16 mouse cellular contexts compared by ENCODE assay signal in genomic region chr10:19397396-19397795, GRCm38 (mm10). TPM values are rescaled to one million over a fixed set of nuclear protein-coding genes. Genes with fewer than 3 reads are reported as not detected.
DNase-seq lines count a peak whose midpoint lies in the region; ATAC-seq lines count a peak whose summit lies in the region.
"Had no signal": no experiment of that assay in that cellular context is flagged by ENCODE, and none has a peak within 500 bp of the region (broad histone marks: within the 10 kb centered on the region; RNA-seq: fewer than 3 reads in every experiment).

No protein-coding gene starts in this region.

- 73% methylated on average over 12 of the region's 12 CpGs for WGBS in forebrain, embryonic 13.5 days
- whole genome bisulfite sequencing in forebrain, embryonic 11.5 days = 83% methylated on average over 12 of the region's 12 CpGs
- WGBS in liver, embryonic 12.5 days (ENCODE audit: insufficient replicate concordance) = 37% methylated on average over 12 of the region's 12 CpGs
- whole genome bisulfite sequencing in midbrain, embryonic 15.5 days = 39% methylated on average over 12 of the region's 12 CpGs

- no peak overlapping the region for H3K9ac ChIP-seq in forebrain, embryonic 13.5 days
- H3K9ac ChIP-seq in forebrain, embryonic 11.5 days (ENCODE audit: low read length) = no peak overlapping the region
- no peak overlapping the region for H3K9ac ChIP-seq in liver, embryonic 12.5 days
- H3K9ac ChIP-seq in midbrain, embryonic 15.5 days = no peak overlapping the region
- H3K9ac ChIP-seq: heart, embryonic 13.5 days had no signal

- H3K4me2 ChIP-seq in forebrain, embryonic 13.5 days = peak overlapping the region; percentile 44
- no peak overlapping the region for H3K4me2 ChIP-seq in forebrain, embryonic 11.5 days (ENCODE audit: low read depth, low read length, severe bottlenecking)
- H3K4me2 ChIP-seq in liver, embryonic 12.5 days = peak overlapping the region; percentile 21; the same call in 1 of the 2 replicates
- peak overlapping the region; percentile 39 for H3K4me2 ChIP-seq in midbrain, embryonic 15.5 days
- H3K4me2 ChIP-seq: heart, embryonic 13.5 days had no signal

- H3K4me3 ChIP-seq in forebrain, embryonic 13.5 days = no peak overlapping the region
- H3K4me3 ChIP-seq in forebrain, embryonic 11.5 days (ENCODE audit: low read depth, low read length) = no peak overlapping the region
- H3K4me3 ChIP-seq in liver, embryonic 12.5 days = no peak overlapping the region
- 0 out of 2 replicates have a peak overlapping the region, but pooled peaks have one; percentile 2 for H3K4me3 ChIP-seq in midbrain, embryonic 15.5 days
- H3K4me3 ChIP-seq: heart, embryonic 13.5 days had no signal

- 0 out of 2 replicates have a peak overlapping the region, but pooled peaks have one; percentile 60 for H3K27ac ChIP-seq in forebrain, embryonic 13.5 days
- no peak overlapping the region for H3K27ac ChIP-seq in forebrain, embryonic 11.5 days (ENCODE audit: low read depth, low read length)
- no peak overlapping the region for H3K27ac ChIP-seq in liver, embryonic 12.5 days
- H3K27ac ChIP-seq in midbrain, embryonic 15.5 days = no peak overlapping the region
- H3K27ac ChIP-seq: heart, embryonic 13.5 days; macrophage had no signal

- no peak for DNase-seq in forebrain, embryonic 11.5 days (ENCODE audit: low spot score)
- DNase-seq in frontal cortex, adult 2 months (ENCODE audit: extremely low spot score in 1 of 2, low spot score in 1 of 2) = no peak
- DNase-seq in adrenal gland, adult 2 months = no peak
- DNase-seq in layer of hippocampus, postnatal 14 days (ENCODE audit: low spot score in 2 of 2) = no peak
- DNase-seq: adrenal gland, adult 8-10 months; gastrocnemius, postnatal 36 days had no signal

- H3K4me1 ChIP-seq in forebrain, embryonic 13.5 days = peaks cover 31% of the 10 kb centered on the region
- H3K4me1 ChIP-seq in forebrain, embryonic 11.5 days (replicated peaks; ENCODE audit: control insufficient read depth, insufficient read depth, low read length) = peaks cover 6% of the 10 kb centered on the region; the same call in 1 of the 2 replicates
- H3K4me1 ChIP-seq in liver, embryonic 12.5 days = peaks cover 12% of the 10 kb centered on the region
- peaks cover 17% of the 10 kb centered on the region for H3K4me1 ChIP-seq in midbrain, embryonic 15.5 days
- H3K4me1 ChIP-seq: heart, embryonic 13.5 days had no signal

- 0 out of 2 replicates have a peak, but pooled peaks cover 2% of the 10 kb centered on the region for H3K27me3 ChIP-seq in forebrain, embryonic 13.5 days
- no peaks in the 10 kb centered on the region for H3K27me3 ChIP-seq in forebrain, embryonic 11.5 days (ENCODE audit: control insufficient read depth, insufficient read depth, low read length)
- 0 out of 2 replicates have a peak, but pooled peaks cover 4% of the 10 kb centered on the region for H3K27me3 ChIP-seq in liver, embryonic 12.5 days (replicated peaks)
- H3K27me3 ChIP-seq in midbrain, embryonic 15.5 days (replicated peaks) = peaks cover 4% of the 10 kb centered on the region; the same call in 1 of the 2 replicates

- H3K9me3 ChIP-seq in forebrain, embryonic 13.5 days (replicated peaks) = no peaks in the 10 kb centered on the region
- H3K9me3 ChIP-seq in forebrain, embryonic 11.5 days (ENCODE audit: control insufficient read depth, low read length) = no peaks in the 10 kb centered on the region
- no peaks in the 10 kb centered on the region for H3K9me3 ChIP-seq in liver, embryonic 12.5 days (replicated peaks)
- H3K9me3 ChIP-seq in midbrain, embryonic 15.5 days = no peaks in the 10 kb centered on the region
- H3K9me3 ChIP-seq: heart, embryonic 13.5 days had no signal

- no peak for ATAC-seq in forebrain, embryonic 13.5 days
- ATAC-seq in forebrain, embryonic 11.5 days (replicated peaks; ENCODE audit: low FRiP score) = no peak
- ATAC-seq in common myeloid progenitor, adult 5-6 weeks (replicated peaks; ENCODE audit: low read depth, poor library complexity, severe bottlenecking) = 0 out of 2 replicates have a peak, but pooled peaks have one; percentile 36
- peak; percentile 95 for ATAC-seq in liver, embryonic 12.5 days
- peak; percentile 68 for ATAC-seq in midbrain, embryonic 15.5 days (replicated peaks)

- no peaks in the 10 kb centered on the region for H3K36me3 ChIP-seq in forebrain, embryonic 13.5 days (ENCODE audit: poor library complexity, severe bottlenecking)
- H3K36me3 ChIP-seq in forebrain, embryonic 11.5 days (ENCODE audit: control insufficient read depth, insufficient read depth, low read length) = no peaks in the 10 kb centered on the region
- no peaks in the 10 kb centered on the region for H3K36me3 ChIP-seq in liver, embryonic 12.5 days
- no peaks in the 10 kb centered on the region for H3K36me3 ChIP-seq in midbrain, embryonic 15.5 days (replicated peaks)
- H3K36me3 ChIP-seq: heart, embryonic 13.5 days had no signal

RNA-seq across cellular contexts. Expression of gene Olig3, which starts 41.1 kb away (rescaled TPM):
- polyA plus RNA-seq in forebrain, embryonic 13.5 days (2015; fragmentation: Nextera tagmentation; extraction: Ambion mirVana) = 16.8 and 23.0 TPM in 2 replicates
- polyA plus RNA-seq in forebrain, embryonic 11.5 days (2014; fragmentation: Nextera tagmentation; extraction: Ambion mirVana) = 23.8 and 26.8 TPM in 2 replicates
- not detected in 2 replicates for total RNA-seq in common myeloid progenitor, adult 5-6 weeks (2017)
- polyA plus RNA-seq in liver, embryonic 12.5 days (2016; fragmentation: Nextera tagmentation; extraction: Ambion mirVana) = not detected in 2 replicates
- polyA plus RNA-seq in midbrain, embryonic 15.5 days (2015; fragmentation: Nextera tagmentation; extraction: Ambion mirVana) = 1.6 and 2.7 TPM in 2 replicates
- polyA plus RNA-seq in frontal cortex, adult 2 months (2012; rRNA removed) = not detected in 2 replicates
- not detected for total RNA-seq in adrenal gland, adult 2 months (2021)
- not detected in 2 replicates for polyA plus RNA-seq in adrenal gland, adult 2 months (2012; rRNA removed)
- total RNA-seq in layer of hippocampus, postnatal 14 days (2021) = not detected
- total RNA-seq: adrenal gland, adult 8-10 months; gastrocnemius, postnatal 36 days; left cerebral cortex, postnatal 14 days; liver, adult 2 months had no signal
- polyA plus RNA-seq: heart, embryonic 13.5 days; liver, adult 2 months; macrophage; small intestine, adult 2 months; stomach, embryonic 14.5 days had no signal

Comparison
In these comparisons a context has a peak if more than half of its experiments do, and no peak if none do; other contexts are left out.
1. ATAC-seq: peak in common myeloid progenitor, adult 5-6 weeks (single experiment), liver, embryonic 12.5 days (single experiment) and midbrain, embryonic 15.5 days (single experiment); none in forebrain, embryonic 13.5 days (single experiment) and forebrain, embryonic 11.5 days (single experiment).